Mouse (Mus musculus): Measurements from ENCODE around the gene Btg4. TPM values are rescaled to one million over a fixed set of nuclear protein-coding genes. Genes with fewer than 3 reads are reported as not detected.

The Btg4 gene
- polyA plus RNA-seq, 1 experiment from 2014 or later, result not detected

- H3K4me3 ChIP-seq, result no peak overlapping the region
- DNase-seq (ENCODE audit: low spot score), result no peak
- 0 out of 2 replicates have a peak overlapping the region, but pooled peaks have one; percentile 19 for H3K27ac ChIP-seq (replicated peaks)
- H3K36me3 ChIP-seq (replicated peaks), result no peaks in the 10 kb centered on the region
- peaks cover 20% of the 10 kb centered on the region for H3K4me1 ChIP-seq
- WGBS, result 82% methylated on average over 5 of the region's 5 CpGs
- peaks cover 19% of the 10 kb centered on the region for H3K27me3 ChIP-seq (replicated peaks; ENCODE audit: low read depth, poor library complexity, severe bottlenecking)
- H3K9me3 ChIP-seq, result no peaks in the 10 kb centered on the region
Observed at GRCm38 (mm10) chr9:51147294-51147693, 86.6 kb downstream of the Btg4 start.

- Histone ChIP-seq H3K9me3 (no peaks in the 10 kb centered on the region), H3K27me3 (replicated peaks; ENCODE audit: low read depth, poor library complexity, severe bottlenecking) (peaks cover 24% of the 10 kb centered on the region), H3K27ac (replicated peaks) (peak overlapping the region; percentile 48; the same call in 1 of the 2 replicates), H3K36me3 (replicated peaks) (no peaks in the 10 kb centered on the region), H3K4me3 (peak overlapping the region; percentile 38; the same call in 1 of the 2 replicates), H3K4me1 (peaks cover 17% of the 10 kb centered on the region)
- peak; percentile 73 for DNase-seq (ENCODE audit: low spot score)
- WGBS, result 18% methylated on average over 13 of the region's 13 CpGs
Observed at GRCm38 (mm10) chr9:51152079-51152752, 91.5 kb downstream of the Btg4 start.

- H3K9me3 ChIP-seq, result no peaks in the 10 kb centered on the region
- H3K27me3 ChIP-seq (replicated peaks; ENCODE audit: low read depth, poor library complexity, severe bottlenecking), result peaks cover 23% of the 10 kb centered on the region
- 27% methylated on average over 4 of the region's 4 CpGs for WGBS
- peak; percentile 80 for DNase-seq (ENCODE audit: low spot score)
- H3K4me3 ChIP-seq, result no peak overlapping the region
- no peak overlapping the region for H3K27ac ChIP-seq (replicated peaks)
- H3K36me3 ChIP-seq (replicated peaks), result no peaks in the 10 kb centered on the region
- H3K4me1 ChIP-seq, result peaks cover 3% of the 10 kb centered on the region; the same call in 1 of the 2 replicates
Observed at GRCm38 (mm10) chr9:51161771-51162388, 101.2 kb downstream of the Btg4 start.

GRCm38 (mm10) chr9:51163989-51164388 is 103.3 kb downstream of the Btg4 start:
- no peak overlapping the region for H3K4me3 ChIP-seq
- no peak for DNase-seq (ENCODE audit: low spot score)
- H3K27me3 ChIP-seq (replicated peaks; ENCODE audit: low read depth, poor library complexity, severe bottlenecking), result peaks cover 21% of the 10 kb centered on the region
- H3K9me3 ChIP-seq, result no peaks in the 10 kb centered on the region
- peaks cover 7% of the 10 kb centered on the region; the same call in 1 of the 2 replicates for H3K4me1 ChIP-seq
- no peak overlapping the region for H3K27ac ChIP-seq (replicated peaks)
- no peaks in the 10 kb centered on the region for H3K36me3 ChIP-seq (replicated peaks)
- WGBS, result 89% methylated on average over 5 of the region's 5 CpGs

- DNase-seq (ENCODE audit: low spot score), result no peak
- WGBS, result 52% methylated on average over 6 of the region's 6 CpGs
- peaks cover 7% of the 10 kb centered on the region for H3K27me3 ChIP-seq (replicated peaks; ENCODE audit: low read depth, poor library complexity, severe bottlenecking)
- no peaks in the 10 kb centered on the region for H3K36me3 ChIP-seq (replicated peaks)
- peaks cover 7% of the 10 kb centered on the region; the same call in 1 of the 2 replicates for H3K4me1 ChIP-seq
- H3K9me3 ChIP-seq, result no peaks in the 10 kb centered on the region
- H3K4me3 ChIP-seq, result no peak within 1 kb of the TSS
- H3K27ac ChIP-seq (replicated peaks), result no peak within 1 kb of the TSS
Observed at GRCm38 (mm10) chr9:51165312-51166180, 104.8 kb downstream of the Btg4 start, which contains the start of gene Gm32742. Gene Gm32742 (minus strand): TSS chr9:51165517.

- Histone ChIP-seq H3K4me1 (peaks cover 7% of the 10 kb centered on the region; the same call in 1 of the 2 replicates), H3K36me3 (replicated peaks) (no peaks in the 10 kb centered on the region), H3K9me3 (no peaks in the 10 kb centered on the region), H3K27me3 (replicated peaks; ENCODE audit: low read depth, poor library complexity, severe bottlenecking) (no peaks in the 10 kb centered on the region), H3K4me3 (no peak overlapping the region), H3K27ac (replicated peaks) (no peak overlapping the region)
- WGBS, result 69% methylated on average over 11 of the region's 11 CpGs
- DNase-seq (ENCODE audit: low spot score), result no peak
Observed at GRCm38 (mm10) chr9:51167954-51168353, 107.3 kb downstream of the Btg4 start.

- no peak overlapping the region for H3K4me3 ChIP-seq
- WGBS, result 70% methylated on average over 5 of the region's 5 CpGs
Observed at GRCm38 (mm10) chr9:51168698-51169097, 108.0 kb downstream of the Btg4 start.

GRCm38 (mm10) chr9:51169133-51169532 is 108.4 kb downstream of the Btg4 start:
- Histone ChIP-seq H3K9me3 (no peaks in the 10 kb centered on the region), H3K4me1 (peaks cover 7% of the 10 kb centered on the region; the same call in 1 of the 2 replicates), H3K27ac (replicated peaks) (no peak overlapping the region), H3K27me3 (replicated peaks; ENCODE audit: low read depth, poor library complexity, severe bottlenecking) (no peaks in the 10 kb centered on the region), H3K4me3 (no peak overlapping the region), H3K36me3 (replicated peaks) (no peaks in the 10 kb centered on the region)
- DNase-seq (ENCODE audit: low spot score), result no peak
- 87% methylated on average over 7 of the region's 7 CpGs for WGBS

More at GRCm38 (mm10) chr9:51168698-51169097, 108.0 kb downstream of the Btg4 start:
- Histone ChIP-seq H3K9me3 (no peaks in the 10 kb centered on the region), H3K27me3 (replicated peaks; ENCODE audit: low read depth, poor library complexity, severe bottlenecking) (no peaks in the 10 kb centered on the region), H3K36me3 (replicated peaks) (no peaks in the 10 kb centered on the region), H3K27ac (replicated peaks) (no peak overlapping the region), H3K4me1 (peaks cover 7% of the 10 kb centered on the region; the same call in 1 of the 2 replicates)
- DNase-seq (ENCODE audit: low spot score), result no peak

MicroRNAs encoded within 50 kb of the gene (microRNA counts, 519-probe panel; counts per million panel counts)
- 188 counts per million, percentile 57 among the panel's probes with 10 or more counts for microRNA mmu-miR-34b-3p
- 2,366 counts per million, percentile 64 among the panel's probes with 10 or more counts for microRNA mmu-miR-34b-5p
- microRNA mmu-miR-34c, result 188 counts per million, percentile 57 among the panel's probes with 10 or more counts

Small RNA genes lying within 50 kb of the gene (microRNA-seq; reads per million reads assigned to microRNA genes)
- 47.9 reads per million, percentile 41 among the genes with 10 or more reads in this experiment for gene Mir34b
- gene Mir34c, result 1,562 reads per million, percentile 78 among the genes with 10 or more reads in this experiment

Other genes starting within 250 kb of the Btg4 start
- gene Ppp2r1b, start 215.6 kb upstream of the Btg4 start, polyA plus RNA-seq (2016; fragmentation: Nextera tagmentation; extraction: Ambion mirVana), result 162 and 178 TPM in 2 replicates
- gene Sik2, start 51.8 kb upstream of the Btg4 start, polyA plus RNA-seq (2016; fragmentation: Nextera tagmentation; extraction: Ambion mirVana), result 18.3 and 19.9 TPM in 2 replicates
- gene Layn, start 16.2 kb downstream of the Btg4 start, polyA plus RNA-seq (2016; fragmentation: Nextera tagmentation; extraction: Ambion mirVana), result 1.5 and 2.5 TPM in 2 replicates
- not detected in 2 replicates for gene 4833427G06Rik, start 41.2 kb downstream of the Btg4 start, polyA plus RNA-seq (2016; fragmentation: Nextera tagmentation; extraction: Ambion mirVana)
- gene Gm32742, start 104.6 kb downstream of the Btg4 start, polyA plus RNA-seq (2016; fragmentation: Nextera tagmentation; extraction: Ambion mirVana), result 0.01 TPM in 2 replicates
- gene Pou2af1, start 152.8 kb downstream of the Btg4 start, polyA plus RNA-seq (2016; fragmentation: Nextera tagmentation; extraction: Ambion mirVana), result not detected in 2 replicates
- 1.9 and 2.1 TPM in 2 replicates for gene Colca2, start 217.7 kb downstream of the Btg4 start, polyA plus RNA-seq (2016; fragmentation: Nextera tagmentation; extraction: Ambion mirVana)

All from embryonic facial prominence, embryonic 10.5 days (tissue).